Mouse (Mus musculus) MEL (cell line): ENCODE data around the gene Slc13a3. TPM values are rescaled to one million over a fixed set of nuclear protein-coding genes. Genes with fewer than 3 reads are reported as not detected.

ENCODE experiments used
- DNase-seq: peaks from one replicate; pipeline ENCODE4 v3.0.0; 2011; ENCODE audit warnings: low read depth, low spot score
- H3K27ac ChIP-seq: 2 replicates; pipeline ENCODE4 v1.5.1; 2012; ENCODE audit warnings: low read depth, mild to moderate bottlenecking, control low read depth, low read length, moderate library complexity; ENCODE audit not compliant: control insufficient read depth
- H3K27me3 ChIP-seq, 2 experiments: fragments of 150-350 bp in 1 of 2; sonication (generic) in 1 of 2; 2 replicates each; pipeline ENCODE4 v1.6.1; 2012; ENCODE audit warnings: low read length in 2 of 2, mild to moderate bottlenecking in 2 of 2, improper control_type of control experiment in 1 of 2, moderate library complexity in 1 of 2; ENCODE audit not compliant: insufficient read depth in 2 of 2, control insufficient read depth in 1 of 2
- H3K36me3 ChIP-seq, 2 experiments: 2 replicates each; pipeline ENCODE4 v1.6.1; 2012 to 2014; ENCODE audit warnings: low read length in 2 of 2, improper control_type of control experiment in 1 of 2, inconsistent platforms in 1 of 2, mild to moderate bottlenecking in 1 of 2; ENCODE audit not compliant: insufficient read depth in 2 of 2, control insufficient read depth in 1 of 2
- H3K4me1 ChIP-seq, 2 experiments: fragments of 150-350 bp in 1 of 2; sonication (generic) in 1 of 2; 2 replicates each; pipeline ENCODE4 v1.6.1; 2012; ENCODE audit warnings: low read length in 2 of 2, improper control_type of control experiment in 1 of 2, mild to moderate bottlenecking in 1 of 2; ENCODE audit not compliant: insufficient read depth in 2 of 2, control insufficient read depth in 1 of 2
- H3K4me3 ChIP-seq, 2 experiments: fragments of 150-350 bp in 1 of 2; sonication (generic) in 1 of 2; 2 replicates each; pipeline ENCODE4 v1.5.1; 2012; ENCODE audit warnings: low read depth in 2 of 2, low read length in 2 of 2, mild to moderate bottlenecking in 2 of 2, moderate library complexity in 2 of 2, control low read depth in 1 of 2, improper control_type of control experiment in 1 of 2; ENCODE audit not compliant: control insufficient read depth in 1 of 2, insufficient read depth in 1 of 2
- H3K79me2 ChIP-seq: 2 replicates; pipeline ENCODE4 v1.6.1; 2012; ENCODE audit warnings: mild to moderate bottlenecking, low read length, moderate library complexity; ENCODE audit not compliant: control insufficient read depth, poor library complexity, insufficient read depth
- H3K9ac ChIP-seq: 2 replicates; pipeline ENCODE4 v1.6.1; 2012; ENCODE audit warnings: low read depth, mild to moderate bottlenecking, control low read depth, low read length, moderate library complexity; ENCODE audit not compliant: control insufficient read depth, poor library complexity, severe bottlenecking
- H3K9me3 ChIP-seq: fragments of 150-350 bp; sonication (generic); replicated peaks from 2 replicates; pipeline ENCODE4 v1.6.1; 2012; ENCODE audit warnings: mild to moderate bottlenecking, low read length, improper control_type of control experiment, moderate library complexity; ENCODE audit not compliant: insufficient read depth
- CHD1 ChIP-seq: IDR thresholded peaks from 2 replicates; pipeline ENCODE4 v1.6.1; 2012; ENCODE audit warnings: low read depth, mild to moderate bottlenecking, inconsistent platforms, low read length, improper control_type of control experiment
- CHD2 ChIP-seq: IDR thresholded peaks from 2 replicates; pipeline ENCODE4 v1.6.1; 2011; ENCODE audit warnings: low read length, improper control_type of control experiment
- CTCF ChIP-seq, 3 experiments: IDR thresholded peaks in 2 of 3; conservative IDR thresholded peaks in 1 of 3; 2 replicates each; pipeline ENCODE4 v1.5.1; 2011 to 2012; ENCODE audit warnings: low read length in 3 of 3, low read depth in 2 of 3, mild to moderate bottlenecking in 2 of 3, improper control_type of control experiment in 1 of 3, inconsistent platforms in 1 of 3, mixed read lengths in 1 of 3, moderate library complexity in 1 of 3; ENCODE audit not compliant: control insufficient read depth in 1 of 3, insufficient read depth in 1 of 3, poor library complexity in 1 of 3, severe bottlenecking in 1 of 3
- ELF1 ChIP-seq: IDR thresholded peaks from 2 replicates; pipeline ENCODE4 v1.6.1; 2014; ENCODE audit warnings: low read depth, mild to moderate bottlenecking, inconsistent platforms, low read length, improper control_type of control experiment, moderate library complexity
- EP300 ChIP-seq, 2 experiments: IDR thresholded peaks; 2 replicates each; pipeline ENCODE4 v1.6.1; 2011; ENCODE audit warnings: improper control_type of control experiment in 2 of 2, low read length in 2 of 2, low read depth in 1 of 2, mild to moderate bottlenecking in 1 of 2
- HCFC1 ChIP-seq: IDR thresholded peaks from 2 replicates; pipeline ENCODE4 v1.6.1; 2012; ENCODE audit warnings: low read depth, mild to moderate bottlenecking, inconsistent platforms, low read length, improper control_type of control experiment, moderate library complexity
- KAT2A ChIP-seq: conservative IDR thresholded peaks from 2 replicates; pipeline ENCODE4 v1.6.1; 2012; ENCODE audit warnings: low read depth, low read length, improper control_type of control experiment, inconsistent platforms
- MAFK ChIP-seq: IDR thresholded peaks from 2 replicates; pipeline ENCODE4 v1.6.1; 2011; ENCODE audit warnings: low read depth, mild to moderate bottlenecking, low read length, improper control_type of control experiment, borderline replicate concordance
- MAZ ChIP-seq: IDR thresholded peaks from 2 replicates; pipeline ENCODE4 v1.6.1; 2012; ENCODE audit warnings: low read depth, mild to moderate bottlenecking, inconsistent platforms, low read length, improper control_type of control experiment
- MEF2A ChIP-seq: IDR thresholded peaks from 2 replicates; pipeline ENCODE4 v1.6.1; 2014; ENCODE audit warnings: low read depth, mild to moderate bottlenecking, inconsistent platforms, low read length, improper control_type of control experiment; ENCODE audit not compliant: poor library complexity, insufficient replicate concordance, severe bottlenecking; ENCODE audit errors: extremely low read depth
- MXI1 ChIP-seq: IDR thresholded peaks from 2 replicates; pipeline ENCODE4 v1.6.1; 2011; ENCODE audit warnings: mild to moderate bottlenecking, low read depth, low read length, improper control_type of control experiment
- POLR2AphosphoS5 ChIP-seq: IDR thresholded peaks from 2 replicates; pipeline ENCODE4 v1.6.1; 2012; ENCODE audit warnings: low read depth, borderline replicate concordance, mild to moderate bottlenecking, inconsistent platforms, low read length, moderate library complexity, mixed read lengths
- RAD21 ChIP-seq: IDR thresholded peaks from 2 replicates; pipeline ENCODE4 v1.6.1; 2011; ENCODE audit warnings: mild to moderate bottlenecking, low read depth, low read length, improper control_type of control experiment
- TAL1 ChIP-seq: IDR thresholded peaks from 2 replicates; pipeline ENCODE4 v1.6.1; 2012; ENCODE audit warnings: mild to moderate bottlenecking, inconsistent platforms, low read length, moderate library complexity, mixed read lengths
- TBP ChIP-seq: IDR thresholded peaks from 2 replicates; pipeline ENCODE4 v1.8.0; 2011; ENCODE audit warnings: low read depth, low read length, improper control_type of control experiment
- TCF12 ChIP-seq: IDR thresholded peaks from 2 replicates; pipeline ENCODE4 v1.6.1; 2014; ENCODE audit warnings: low read depth, mild to moderate bottlenecking, inconsistent platforms, low read length, improper control_type of control experiment, moderate library complexity
- UBTF ChIP-seq: IDR thresholded peaks from 2 replicates; pipeline ENCODE4 v1.6.1; 2012; ENCODE audit warnings: low read depth, mild to moderate bottlenecking, inconsistent platforms, low read length, improper control_type of control experiment, moderate library complexity, borderline replicate concordance; ENCODE audit not compliant: insufficient read depth
- USF1 ChIP-seq: IDR thresholded peaks from 2 replicates; pipeline ENCODE4 v1.6.1; 2014; ENCODE audit warnings: low read depth, mild to moderate bottlenecking, inconsistent platforms, low read length, improper control_type of control experiment, moderate library complexity
- USF2 ChIP-seq, 2 experiments: IDR thresholded peaks; 2 replicates each; pipeline ENCODE4 v1.6.1; 2011 to 2012; ENCODE audit warnings: improper control_type of control experiment in 2 of 2, low read length in 2 of 2, borderline replicate concordance in 1 of 2, inconsistent platforms in 1 of 2, low read depth in 1 of 2, mild to moderate bottlenecking in 1 of 2; ENCODE audit not compliant: insufficient read depth in 1 of 2
- ZC3H11A ChIP-seq: IDR thresholded peaks from 2 replicates; pipeline ENCODE4 v1.6.1; 2012; ENCODE audit warnings: low read depth, mild to moderate bottlenecking, inconsistent platforms, low read length, improper control_type of control experiment
- ZKSCAN1 ChIP-seq: IDR thresholded peaks from 2 replicates; pipeline ENCODE4 v1.6.1; 2012; ENCODE audit warnings: low read depth, mild to moderate bottlenecking, inconsistent platforms, low read length, improper control_type of control experiment, moderate library complexity
- ZMIZ1 ChIP-seq: IDR thresholded peaks from 2 replicates; pipeline ENCODE4 v1.6.1; 2012; ENCODE audit warnings: low read depth, mild to moderate bottlenecking, inconsistent platforms, low read length, improper control_type of control experiment, moderate library complexity
- polyA plus RNA-seq, 2 experiments: library from polyadenylated mRNA; stranded (reverse) in 1 of 2; unstranded in 1 of 2; fragments of >175 nt in 1 of 2; fragments of >200 nt in 1 of 2; gene quantifications; 2 replicates each; pipeline versions ENCODE4 v1.2.1 to v1.2.4; 2012; ENCODE audit warnings: low replicate concordance in 2 of 2, low read depth in 1 of 2; ENCODE audit not compliant: insufficient read length in 2 of 2, insufficient read depth in 1 of 2, missing spikeins in 1 of 2
- total RNA-seq: library from RNA; depleted of rRNA; stranded (reverse); fragments of 300-350 nt; gene quantifications from 2 replicates; pipeline ENCODE4 v1.2.3, GENCODE M21; 2012

Slc13a3 gene
- total and polyA plus RNA-seq, 3 experiments: not detected

GRCm38 (mm10) chr2:165396831-165397501 is 76.1 kb downstream of the Slc13a3 start:
- no peaks in the 10 kb centered on the region for H3K79me2 ChIP-seq
- no peak overlapping the region for H3K9ac ChIP-seq
- no peak for DNase-seq
- H3K4me3 ChIP-seq: no peak overlapping the region
- H3K9me3 ChIP-seq: no peaks in the 10 kb centered on the region
- peaks cover 0 to 1% of the 10 kb centered on the region in 2 experiments; a peak in 1 of 4 replicates for H3K27me3 ChIP-seq
- no peaks in the 10 kb centered on the region for H3K36me3 ChIP-seq
- H3K4me1 ChIP-seq: no peaks in the 10 kb centered on the region
- no peak overlapping the region for H3K27ac ChIP-seq
- TF ChIP-seq CHD1 (no peak), USF2 (IDR thresholded peaks at IDR 0.05; ENCODE audit: borderline replicate concordance in 1 of 2, insufficient read depth in 1 of 2, low read depth in 1 of 2, low read length in 2 of 2) (no peak), HCFC1 (no peak), KAT2A (no peak), CHD2 (no peak), TCF12 (no peak), MAZ (no peak), CTCF (IDR thresholded peaks at IDR 0.05 in 2 of 3, conservative IDR thresholded peaks at IDR 0.05 in 1 of 3; ENCODE audit: control insufficient read depth in 1 of 3, insufficient read depth in 1 of 3, low read depth in 2 of 3, low read length in 3 of 3, poor library complexity in 1 of 3, severe bottlenecking in 1 of 3) (no peak), TBP (no peak), EP300 (IDR thresholded peaks at IDR 0.05; ENCODE audit: low read depth in 1 of 2, low read length in 2 of 2) (no peak)

- H3K27ac ChIP-seq: no peak overlapping the region
- H3K36me3 ChIP-seq: no peaks in the 10 kb centered on the region
- no peaks in the 10 kb centered on the region for H3K4me1 ChIP-seq
- H3K79me2 ChIP-seq: no peaks in the 10 kb centered on the region
- H3K4me3 ChIP-seq: no peak overlapping the region
- DNase-seq: no peak
- H3K9me3 ChIP-seq: no peaks in the 10 kb centered on the region
- peaks cover 0 to 1% of the 10 kb centered on the region in 2 experiments; a peak in 1 of 4 replicates for H3K27me3 ChIP-seq
- no peak overlapping the region for H3K9ac ChIP-seq
- TF ChIP-seq ELF1 (no peak), POLR2AphosphoS5 (no peak), USF1 (no peak), ZC3H11A (no peak), TBP (no peak), UBTF (no peak), CTCF (IDR thresholded peaks at IDR 0.05 in 2 of 3, conservative IDR thresholded peaks at IDR 0.05 in 1 of 3; ENCODE audit: control insufficient read depth in 1 of 3, insufficient read depth in 1 of 3, low read depth in 2 of 3, low read length in 3 of 3, poor library complexity in 1 of 3, severe bottlenecking in 1 of 3) (no peak), MAFK (no peak), ZMIZ1 (no peak), MXI1 (no peak), ZKSCAN1 (no peak), TAL1 (no peak), MEF2A (no peak), RAD21 (no peak)
- TF ChIP-seq, all 39 proteins: peak for 0
Observed at GRCm38 (mm10) chr2:165392156-165392555, 80.9 kb downstream of the Slc13a3 start.
